Mouse (Mus musculus) lung, adult 2 months (tissue): ENCODE results near the gene Gjb3.

Source experiments
- CTCF ChIP-seq: fragments of 200-500 bp; IDR thresholded peaks from 2 replicates; pipeline ENCODE4 v1.5.1; 2011; ENCODE audit warnings: mild to moderate bottlenecking, low read length, control low read depth; ENCODE audit not compliant: insufficient read depth
- POLR2A ChIP-seq: fragments of 200-500 bp; IDR thresholded peaks from 2 replicates; pipeline ENCODE4 v1.6.1; 2011; ENCODE audit warnings: low read depth, mild to moderate bottlenecking, control low read depth, low read length, borderline replicate concordance; ENCODE audit errors: extremely low read depth

DNA sequence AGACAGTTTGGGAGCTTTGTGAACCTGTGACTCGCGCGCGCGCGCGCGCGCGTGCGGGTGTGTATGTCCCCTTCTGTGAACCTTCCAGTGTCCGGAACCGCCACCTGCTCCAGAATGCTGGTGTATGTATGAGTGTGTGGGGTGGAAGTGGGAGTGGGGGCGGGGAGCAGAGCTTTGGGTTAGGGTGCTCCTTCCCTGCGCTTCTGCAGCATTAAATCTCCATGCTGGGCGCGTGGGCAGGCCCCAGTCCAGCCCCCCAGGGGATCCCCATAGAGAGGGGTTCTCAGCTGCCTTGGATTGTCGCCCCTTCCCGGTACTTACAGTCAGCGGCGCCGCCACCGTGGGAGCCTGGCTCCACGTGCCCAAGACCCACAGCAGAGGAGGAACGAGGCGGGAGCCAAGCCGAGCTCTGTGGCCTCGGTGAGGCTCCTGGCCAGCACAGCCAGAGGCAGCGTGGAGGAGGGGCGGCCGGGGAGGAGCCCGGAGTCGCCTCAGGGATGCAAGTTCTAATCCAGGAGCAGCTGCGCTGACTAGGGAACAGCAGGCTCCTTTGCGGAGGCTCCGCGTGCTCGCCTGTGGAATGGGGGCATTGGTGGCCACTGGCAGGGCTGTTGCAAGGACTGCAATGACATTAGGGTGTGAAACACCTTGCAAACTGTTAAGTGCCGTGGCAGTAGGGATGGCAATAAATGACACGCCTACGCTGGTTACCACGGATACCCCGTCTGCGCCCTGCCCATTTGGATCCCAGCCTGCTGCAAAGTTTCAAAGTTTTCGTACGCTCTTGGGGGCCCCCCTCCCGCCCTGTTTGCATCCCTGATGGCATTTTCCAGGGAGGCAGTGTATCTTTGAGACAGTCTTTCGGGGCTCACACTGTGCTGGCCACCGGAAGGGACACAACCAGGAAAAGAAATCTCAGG is at the start of gene Gjb3:
- TF ChIP-seq CTCF (no peak), POLR2A (no peak)
